Mouse (Mus musculus) kidney, postnatal 0 days (tissue): ENCODE measurements around the gene Zkscan8. TPM values are rescaled to one million over a fixed set of nuclear protein-coding genes. Genes with fewer than 3 reads are reported as not detected.
"Not testable (repeated sequence)": the region's sequence is repeated elsewhere in the genome, so short reads cannot be mapped to it uniquely, and the experiment has no call there.

ENCODE experiments used
- ATAC-seq: fragments of 200-750 bp; cut with Nextera tagmentation; replicated peaks from 2 replicates; pipeline ENCODE4 v1.8.0; 2017; ENCODE audit warnings: low read depth, moderate number of reproducible peaks, moderate TSS enrichment, moderate library complexity; ENCODE audit not compliant: low FRiP score
- DNase-seq: peaks from one replicate; pipeline ENCODE4 v3.0.0-alpha.2; 2016; ENCODE audit warnings: low spot score
- H3K27ac ChIP-seq: fragments of 300-500 bp; sonication (generic); 2 replicates; pipeline ENCODE4 v1.5.1; 2014; ENCODE audit warnings: mild to moderate bottlenecking
- H3K27me3 ChIP-seq: fragments of 300-500 bp; sonication (generic); 2 replicates; pipeline ENCODE4 v1.6.1; 2014; ENCODE audit warnings: low read length, mixed read lengths; ENCODE audit not compliant: insufficient read depth
- H3K36me3 ChIP-seq: fragments of 300-500 bp; sonication (generic); 2 replicates; pipeline ENCODE4 v1.6.1; 2014; ENCODE audit warnings: low read length, mixed read lengths; ENCODE audit not compliant: insufficient read depth
- H3K4me1 ChIP-seq: fragments of 300-500 bp; sonication (generic); replicated peaks from 2 replicates; pipeline ENCODE4 v1.6.1; 2014; ENCODE audit warnings: antibody characterized with exemption, low read length, mixed read lengths; ENCODE audit not compliant: insufficient read depth
- H3K4me2 ChIP-seq: fragments of 300-500 bp; sonication (generic); 2 replicates; pipeline ENCODE4 v1.6.1; 2014; ENCODE audit warnings: mild to moderate bottlenecking, low read length, moderate library complexity, mixed read lengths
- H3K4me3 ChIP-seq: fragments of 300-500 bp; sonication (generic); replicated peaks from 2 replicates; pipeline ENCODE4 v1.5.1; 2014; ENCODE audit warnings: low read depth, low read length
- H3K9ac ChIP-seq: fragments of 300-500 bp; sonication (generic); 2 replicates; pipeline ENCODE4 v1.6.1; 2014; ENCODE audit warnings: low read depth, low read length
- H3K9me3 ChIP-seq: fragments of 300-500 bp; sonication (generic); replicated peaks from 2 replicates; pipeline ENCODE4 v1.6.1; 2016; ENCODE audit warnings: low read length, inconsistent platforms, mixed read lengths
- CTCF ChIP-seq: IDR thresholded peaks from 2 replicates; pipeline ENCODE4 v1.5.1; 2016; ENCODE audit warnings: antibody characterized with exemption, low read depth, mild to moderate bottlenecking, moderate library complexity
- WGBS: fragments of 180-500 bp; shearing (Covaris S2); extraction: QIAGEN DNeasy Blood & Tissue Kit; methylation state at CpG from one replicate; pipeline ENCODE4 v1.1.7; 2014; 5-methylcytosine and 5-hydroxymethylcytosine counted together
- polyA plus RNA-seq: library from polyadenylated mRNA; unstranded; fragments of >200 nt; fragmentation: Nextera tagmentation; extraction: Ambion mirVana; gene quantifications from 2 replicates; pipeline ENCODE4 v1.2.1, GENCODE M21; 2015

Gene Zkscan8
- polyA plus RNA-seq, 1 experiment from 2014 or later: 4.6 TPM

GRCm38 (mm10) chr13:21478759-21479670 lies 51.9 kb downstream of the Zkscan8 start, which contains the start of the genes Zkscan4 and Gm10065:
Gene Zkscan4, plus strand, starts transcription at chr13:21478907.
Gene Gm10065, minus strand, starts transcription at chr13:21479441.
- DNase-seq (peak; percentile 88), ATAC-seq (peak; percentile 85)
- H3K27me3 ChIP-seq, H3K36me3 ChIP-seq, H3K9me3 ChIP-seq, H3K4me1 ChIP-seq: not testable (repeated sequence)
- 3% methylated on average over 28 of the region's 31 CpGs for WGBS
- Histone ChIP-seq H3K9ac (peak within 1 kb of the TSS; percentile 64; the same call in 1 of the 2 replicates), H3K4me2 (peak within 1 kb of the TSS; percentile 74), H3K27ac (peak within 1 kb of the TSS; percentile 88), H3K4me3 (peak within 1 kb of the TSS; percentile 60)
- TF ChIP-seq CTCF: peak; percentile 27; the same call in 1 of the 2 replicates

- 42% methylated on average over 4 of the region's 4 CpGs for WGBS
- Histone ChIP-seq H3K4me3 (no peak overlapping the region), H3K27me3 (no peaks in the 10 kb centered on the region), H3K4me2 (no peak overlapping the region), H3K4me1 (no peaks in the 10 kb centered on the region), H3K27ac (no peak overlapping the region), H3K9ac (no peak overlapping the region), H3K9me3 (no peaks in the 10 kb centered on the region), H3K36me3 (no peaks in the 10 kb centered on the region)
- DNase-seq (no peak), ATAC-seq (no peak)
- TF ChIP-seq CTCF: no peak
These were observed 58.5 kb downstream of the Zkscan8 start for GRCm38 (mm10) chr13:21472427-21472826.

GRCm38 (mm10) chr13:21469097-21469496 lies 61.8 kb downstream of the Zkscan8 start:
- TF ChIP-seq CTCF: no peak
- 36% methylated on average over 9 of the region's 9 CpGs for WGBS
- Histone ChIP-seq H3K4me3 (no peak overlapping the region), H3K4me1 (no peaks in the 10 kb centered on the region), H3K36me3 (no peaks in the 10 kb centered on the region), H3K9me3 (no peaks in the 10 kb centered on the region), H3K9ac (no peak overlapping the region), H3K27me3 (no peaks in the 10 kb centered on the region), H3K4me2 (peak overlapping the region; percentile 85; the same call in 1 of the 2 replicates), H3K27ac (no peak overlapping the region)
- ATAC-seq: no peak
- no peak for DNase-seq

DNA sequence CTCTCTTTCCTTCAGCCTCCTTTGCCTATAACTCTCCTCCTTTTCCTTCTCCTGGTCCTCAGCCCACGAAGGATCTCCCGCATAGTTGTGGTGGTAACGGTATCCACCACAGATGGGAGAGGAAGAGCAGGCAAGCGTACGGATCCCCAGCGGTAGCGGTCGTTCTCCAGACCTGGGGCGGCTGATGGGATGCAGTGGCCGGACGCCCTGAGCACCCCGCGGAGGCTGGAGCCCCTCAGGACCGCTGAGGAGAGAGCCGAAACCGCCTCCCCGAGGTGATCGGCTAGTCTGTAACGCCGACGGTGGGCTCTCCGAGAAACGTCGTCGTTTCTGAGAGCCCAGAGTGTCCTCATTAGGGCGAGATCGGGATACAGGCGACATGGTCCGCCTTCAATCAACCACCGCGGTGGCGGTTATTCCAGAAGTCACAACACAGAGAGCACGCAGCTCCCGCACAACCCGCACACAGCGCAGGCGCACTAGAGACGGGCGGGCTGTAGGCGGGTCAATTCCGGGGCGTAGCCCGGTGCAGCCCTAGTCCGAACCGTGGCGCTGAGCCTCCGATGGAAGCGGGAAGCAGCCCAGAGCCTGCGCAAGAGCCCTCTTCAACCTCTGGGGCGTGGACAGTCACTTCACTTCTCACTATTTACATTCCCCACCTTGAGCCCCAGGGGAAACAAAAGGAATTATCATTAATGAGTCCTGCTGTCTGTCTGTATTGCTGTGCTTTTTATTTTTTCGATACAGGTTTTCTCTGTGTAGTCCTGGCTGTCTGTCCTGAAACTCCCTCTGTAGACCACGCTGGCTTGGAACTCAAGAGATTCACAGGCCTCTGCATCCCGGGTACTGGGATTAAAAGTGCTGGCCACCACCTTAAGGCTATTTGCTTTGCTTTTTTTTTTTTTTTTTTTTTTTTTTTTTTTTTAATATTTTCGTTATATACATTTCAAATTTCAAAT lies 62.6 kb downstream of the Zkscan8 start, which contains the start of gene Nkapl:
Gene Nkapl (minus strand): TSS at position 449 of the 959 bp plus-strand sequence.
- under 1% methylated on average over 54 of the region's 54 CpGs for WGBS
- H3K9ac ChIP-seq: peak within 1 kb of the TSS; percentile 55
- no peaks in the 10 kb centered on the region for H3K9me3 ChIP-seq
- DNase-seq: peak; percentile 89
- H3K4me3 ChIP-seq: peak within 1 kb of the TSS; percentile 55
- no peak within 1 kb of the TSS for H3K27ac ChIP-seq
- no peak for TF ChIP-seq CTCF
- H3K36me3 ChIP-seq: no peaks in the 10 kb centered on the region
- peak; percentile 96 for ATAC-seq
- H3K4me2 ChIP-seq: peak within 1 kb of the TSS; percentile 85
- no peaks in the 10 kb centered on the region for H3K27me3 ChIP-seq
- no peaks in the 10 kb centered on the region for H3K4me1 ChIP-seq

GRCm38 (mm10) chr13:21467336-21467735 lies 63.6 kb downstream of the Zkscan8 start:
- H3K4me3 ChIP-seq: no peak overlapping the region
- ATAC-seq (no peak), DNase-seq (no peak)
- no peak overlapping the region for H3K9ac ChIP-seq
- no peaks in the 10 kb centered on the region for H3K4me1 ChIP-seq
- TF ChIP-seq CTCF: no peak
- H3K27ac ChIP-seq: no peak overlapping the region
- no peaks in the 10 kb centered on the region for H3K9me3 ChIP-seq
- no peak overlapping the region for H3K4me2 ChIP-seq
- 85% methylated on average over 10 of the region's 10 CpGs for WGBS
- H3K36me3 ChIP-seq: no peaks in the 10 kb centered on the region
- no peaks in the 10 kb centered on the region for H3K27me3 ChIP-seq

Other genes starting within 250 kb of the Zkscan8 start
- gene Gpx5, start 238.4 kb downstream of the Zkscan8 start, polyA plus RNA-seq: not detected in 2 replicates
- 57.5 and 67.8 TPM in 2 replicates for gene Gpx6, start 219.0 kb downstream of the Zkscan8 start, polyA plus RNA-seq
- gene Olfr1367, start 184.2 kb downstream of the Zkscan8 start, polyA plus RNA-seq: not detected in 2 replicates
- gene Zscan12, start 168.3 kb downstream of the Zkscan8 start, polyA plus RNA-seq: 9.7 and 10.0 TPM in 2 replicates
- gene Zkscan3, start 128.4 kb downstream of the Zkscan8 start, polyA plus RNA-seq: 64.7 and 65.4 TPM in 2 replicates
- 2.0 and 2.5 TPM in 2 replicates for gene Pgbd1, start 90.1 kb downstream of the Zkscan8 start, polyA plus RNA-seq
- gene Zscan26, start 77.4 kb downstream of the Zkscan8 start, polyA plus RNA-seq: 21.1 and 23.2 TPM in 2 replicates
- 3.4 and 3.7 TPM in 2 replicates for gene Nkapl, start 62.6 kb downstream of the Zkscan8 start, polyA plus RNA-seq
- gene Zkscan4, start 52.2 kb downstream of the Zkscan8 start, polyA plus RNA-seq: 4.0 and 4.3 TPM in 2 replicates
- not detected in 2 replicates for gene Gm10065, start 51.7 kb downstream of the Zkscan8 start, polyA plus RNA-seq
- gene AK157302, start 35.9 kb downstream of the Zkscan8 start, polyA plus RNA-seq: 0.43 TPM in 2 replicates
- 13.3 and 18.1 TPM in 2 replicates for gene Gm11273, start 29.7 kb downstream of the Zkscan8 start, polyA plus RNA-seq
- 0.11 and 0.13 TPM in 2 replicates for gene Olfr1366, start 11.7 kb upstream of the Zkscan8 start, polyA plus RNA-seq
- gene Olfr1535, start 28.8 kb upstream of the Zkscan8 start, polyA plus RNA-seq: not detected in 2 replicates
- not detected in 2 replicates for gene Olfr1364, start 50.6 kb upstream of the Zkscan8 start, polyA plus RNA-seq
- not detected in 2 replicates for gene Olfr1362, start 82.9 kb upstream of the Zkscan8 start, polyA plus RNA-seq
- not detected in 2 replicates for gene Olfr11, start 111.4 kb upstream of the Zkscan8 start, polyA plus RNA-seq
- gene Olfr1361, start 132.3 kb upstream of the Zkscan8 start, polyA plus RNA-seq: not detected in 2 replicates
- gene Olfr1360, start 146.3 kb upstream of the Zkscan8 start, polyA plus RNA-seq: not detected in 2 replicates
- gene Olfr1359, start 167.0 kb upstream of the Zkscan8 start, polyA plus RNA-seq: not detected in 2 replicates
- 2.1 and 3.7 TPM in 2 replicates for gene Hist1h2bl, start 185.0 kb upstream of the Zkscan8 start, polyA plus RNA-seq
- gene Hist1h2ai, start 185.3 kb upstream of the Zkscan8 start, polyA plus RNA-seq: 21.2 and 27.1 TPM in 2 replicates
- gene Hist1h3h, start 186.5 kb upstream of the Zkscan8 start, polyA plus RNA-seq: 5.6 and 7.2 TPM in 2 replicates
- 2.1 and 2.4 TPM in 2 replicates for gene Hist1h2bm, start 190.9 kb upstream of the Zkscan8 start, polyA plus RNA-seq
- gene Hist1h4j, start 203.9 kb upstream of the Zkscan8 start, polyA plus RNA-seq: 0.34 and 0.65 TPM in 2 replicates
- gene Hist1h4k, start 219.4 kb upstream of the Zkscan8 start, polyA plus RNA-seq: 2.0 and 3.0 TPM in 2 replicates
- 18.1 and 21.5 TPM in 2 replicates for gene Hist1h2ak, start 222.7 kb upstream of the Zkscan8 start, polyA plus RNA-seq
- 1.8 and 4.6 TPM in 2 replicates for gene Hist1h2bn, start 223.0 kb upstream of the Zkscan8 start, polyA plus RNA-seq
- 13.2 and 13.8 TPM in 2 replicates for gene Hist1h1b, start 249.5 kb upstream of the Zkscan8 start, polyA plus RNA-seq